Mouse (Mus musculus) ovary, postnatal 36 days (tissue): ENCODE data around the gene Tbk1.
A peak's percentile ranks its signal among the peaks of the same experiment; 100 is the strongest.

Source experiments
- DNase-seq: peaks from one replicate; pipeline ENCODE4 v3.0.0; 2022; ENCODE audit warnings: low spot score, mixed read lengths

The Tbk1 gene

GRCm38 (mm10) chr10:121586675-121587370 lies at the start of gene Tbk1:
Tbk1 (minus strand) TSS chr10:121586787.
- DNase-seq: peak; percentile 94

- no peak for DNase-seq
These were observed 49.7 kb upstream of the Tbk1 start for GRCm38 (mm10) chr10:121636276-121636675.

- no peak for DNase-seq
These were observed 47.6 kb upstream of the Tbk1 start for GRCm38 (mm10) chr10:121634159-121634558.

- DNase-seq: no peak
These were observed 42.0 kb upstream of the Tbk1 start for GRCm38 (mm10) chr10:121628561-121629040.

GRCm38 (mm10) chr10:121627216-121627852 lies 40.7 kb upstream of the Tbk1 start:
- DNase-seq: no peak

- peak; percentile 98 for DNase-seq
These were observed 39.7 kb upstream of the Tbk1 start, which contains the start of gene Xpot for GRCm38 (mm10) chr10:121626186-121626882. Xpot (minus strand) TSS chr10:121626332.

GRCm38 (mm10) chr10:121625407-121626185 lies 39.0 kb upstream of the Tbk1 start:
- DNase-seq: no peak

- no peak for DNase-seq
These were observed 38.4 kb upstream of the Tbk1 start for GRCm38 (mm10) chr10:121625006-121625405.

GRCm38 (mm10) chr10:121623670-121624069 lies 37.1 kb upstream of the Tbk1 start:
- DNase-seq: no peak

GRCm38 (mm10) chr10:121622431-121622830 lies 35.8 kb upstream of the Tbk1 start:
- no peak for DNase-seq

GRCm38 (mm10) chr10:121615935-121616334 lies 29.3 kb upstream of the Tbk1 start:
- DNase-seq: no peak

GRCm38 (mm10) chr10:121615146-121615870 lies 28.7 kb upstream of the Tbk1 start:
- DNase-seq: no peak

- no peak for DNase-seq
These were observed 27.0 kb upstream of the Tbk1 start for GRCm38 (mm10) chr10:121613570-121613969.

GRCm38 (mm10) chr10:121612448-121612847 lies 25.9 kb upstream of the Tbk1 start:
- DNase-seq: no peak

- no peak for DNase-seq
These were observed 25.0 kb upstream of the Tbk1 start for GRCm38 (mm10) chr10:121611587-121611986.

- DNase-seq: no peak
These were observed 21.6 kb upstream of the Tbk1 start for GRCm38 (mm10) chr10:121608177-121608576.

- DNase-seq: no peak
These were observed 18.2 kb upstream of the Tbk1 start for GRCm38 (mm10) chr10:121604632-121605344.

- DNase-seq: no peak
These were observed 17.0 kb upstream of the Tbk1 start for GRCm38 (mm10) chr10:121603556-121603955.

- DNase-seq: no peak
These were observed 14.7 kb upstream of the Tbk1 start for GRCm38 (mm10) chr10:121601272-121601671.

GRCm38 (mm10) chr10:121596580-121596979 lies 10.0 kb upstream of the Tbk1 start:
- no peak for DNase-seq

GRCm38 (mm10) chr10:121591106-121591505 lies 4.5 kb upstream of the Tbk1 start:
- no peak for DNase-seq
